Mouse (Mus musculus): ENCODE data around the gene Rgs9.
"Not testable (repeated sequence)": the region's sequence is repeated elsewhere in the genome, so short reads cannot be mapped to it uniquely, and the experiment has no call there.

Gene Rgs9

DNA sequence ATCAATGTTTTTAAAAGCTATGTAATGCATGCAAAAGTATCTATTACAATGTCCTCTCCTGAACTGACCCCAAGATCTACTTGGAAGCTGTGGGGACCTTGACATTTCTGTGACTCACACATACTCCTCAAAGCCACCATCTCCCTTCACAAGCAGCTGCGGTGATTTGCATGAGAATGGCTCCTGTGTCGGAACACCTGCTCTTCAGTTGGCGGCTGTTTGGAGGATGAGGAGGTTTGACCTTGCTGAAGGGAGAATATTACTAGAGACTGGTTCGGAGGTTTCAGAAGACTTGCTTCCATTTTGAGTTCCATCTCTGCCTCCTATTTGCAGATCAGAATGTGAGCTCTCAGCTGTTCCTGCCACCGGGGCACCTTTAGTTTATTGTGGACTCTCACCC, 7.8 kb upstream of the Rgs9 start:
- DNase-seq: no peak

DNA sequence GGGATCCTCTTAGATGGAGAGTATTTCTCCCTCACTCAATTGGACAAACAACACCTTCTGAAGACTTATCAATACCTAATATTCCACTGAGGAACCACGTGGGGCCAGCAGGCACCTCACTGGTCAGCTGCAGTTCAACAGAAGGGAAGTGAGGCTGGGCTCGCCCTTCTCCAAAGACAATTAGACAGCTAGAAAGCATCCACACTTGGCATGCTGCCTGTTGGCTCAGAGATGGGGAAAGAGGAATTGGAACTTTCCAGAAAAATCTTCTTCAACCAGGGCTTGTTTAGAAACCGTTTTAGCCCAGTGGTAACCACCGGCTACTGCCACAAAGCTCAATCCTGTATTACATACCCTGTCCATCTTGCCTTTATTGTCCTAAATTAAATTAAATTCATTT, 4.4 kb upstream of the Rgs9 start:
- DNase-seq: peak; percentile 54 to 71

DNA sequence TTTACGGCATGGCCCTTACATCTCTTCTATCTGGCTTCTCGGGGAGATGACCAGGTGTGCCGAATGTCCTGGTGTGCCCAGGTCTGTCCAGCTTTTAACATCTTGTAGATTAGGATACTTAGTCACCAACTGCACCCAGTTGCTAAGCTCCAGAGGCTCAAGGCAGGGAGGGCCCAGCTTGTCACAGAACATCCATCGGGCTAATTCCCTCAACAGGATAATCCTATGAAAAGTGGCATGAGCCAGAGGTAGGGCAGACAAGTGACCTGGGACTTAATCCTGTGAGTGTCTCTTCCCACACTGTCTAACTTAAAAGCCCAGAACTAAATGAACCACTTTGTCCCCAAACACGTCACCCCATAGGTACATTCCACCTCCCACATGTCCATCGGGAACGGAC, 898 bp downstream of the Rgs9 start:
- DNase-seq: no peak

DNA sequence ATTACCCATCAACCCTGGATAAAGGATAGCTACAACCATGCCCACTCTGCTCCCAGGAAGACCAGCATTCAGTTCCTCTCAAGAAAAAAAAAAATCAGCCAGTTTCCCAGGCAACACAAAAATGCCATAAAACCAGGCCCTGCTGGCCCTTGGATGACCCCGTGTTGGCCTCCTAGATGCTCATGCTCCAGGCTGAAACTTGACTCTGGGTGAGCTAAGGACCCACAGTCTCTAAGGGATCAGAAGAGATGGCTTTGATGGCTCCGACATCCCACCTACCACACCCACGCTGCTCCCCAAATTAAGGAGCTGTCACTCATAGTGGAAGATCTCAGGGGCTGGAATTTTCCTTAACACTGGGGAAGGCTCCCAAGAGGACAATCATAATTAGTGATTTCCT, 5.9 kb downstream of the Rgs9 start:
- no peak for DNase-seq

DNA sequence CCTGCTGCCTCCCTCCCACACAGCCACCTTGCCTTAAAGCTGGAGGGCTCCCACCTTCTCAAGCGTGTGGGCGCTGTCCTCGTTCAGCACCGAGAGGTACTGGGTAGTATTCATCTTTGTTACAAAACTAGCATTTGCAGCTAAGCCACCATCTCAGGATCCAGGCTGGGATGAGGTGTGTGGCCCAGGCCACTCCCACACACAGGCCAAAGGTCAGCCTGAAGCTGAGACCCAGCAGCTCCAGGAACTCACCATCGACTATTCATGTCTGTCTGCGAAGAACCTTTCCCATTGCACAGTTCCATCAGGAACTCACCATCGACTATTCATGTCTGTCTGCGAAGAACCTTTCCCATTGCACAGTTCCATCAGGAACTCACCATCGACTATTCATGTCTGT, 8.6 kb downstream of the Rgs9 start:
- DNase-seq: not testable (repeated sequence)

DNA sequence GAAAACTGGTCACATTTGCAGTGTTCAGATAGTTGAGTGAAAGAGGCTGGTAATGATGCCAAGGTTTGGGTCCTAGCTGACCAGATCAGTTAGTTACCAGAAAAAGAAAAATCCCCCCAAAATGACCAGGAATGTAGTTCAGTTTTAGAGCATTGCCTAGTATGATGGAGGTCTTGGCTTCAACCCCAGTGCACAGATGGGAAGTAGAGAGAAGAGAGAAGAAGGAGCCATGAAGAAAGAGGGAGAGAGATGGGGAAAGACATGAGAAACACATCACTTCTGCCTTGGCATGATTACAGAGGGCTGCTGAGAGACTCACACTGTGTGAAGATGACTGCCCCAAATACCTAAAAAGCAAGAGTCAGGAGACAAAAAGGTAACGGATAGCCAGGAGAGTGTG, 13.1 kb downstream of the Rgs9 start:
- peak; percentile 38 for DNase-seq

DNA sequence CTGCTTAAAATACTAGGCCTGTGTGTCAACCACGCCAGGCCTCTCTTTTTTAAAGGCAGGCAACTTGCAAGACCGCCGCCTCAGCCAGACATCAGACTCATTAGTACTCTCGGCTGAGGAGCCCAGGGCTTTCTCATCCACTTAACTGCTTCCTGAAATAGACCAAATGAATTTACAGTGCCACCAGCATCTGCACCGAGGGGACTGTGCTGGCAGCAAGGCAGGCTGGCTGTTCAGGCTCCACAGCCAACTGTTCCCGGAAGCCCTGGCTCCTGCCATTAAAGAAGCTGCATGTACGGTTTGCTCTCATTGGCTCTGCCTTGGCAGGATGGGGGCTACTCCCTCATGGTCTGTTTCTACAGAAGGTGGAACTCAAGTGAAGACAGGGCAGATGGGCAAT, 19.7 kb downstream of the Rgs9 start:
- DNase-seq: peak in 1 of 2 experiments; percentile 44

DNA sequence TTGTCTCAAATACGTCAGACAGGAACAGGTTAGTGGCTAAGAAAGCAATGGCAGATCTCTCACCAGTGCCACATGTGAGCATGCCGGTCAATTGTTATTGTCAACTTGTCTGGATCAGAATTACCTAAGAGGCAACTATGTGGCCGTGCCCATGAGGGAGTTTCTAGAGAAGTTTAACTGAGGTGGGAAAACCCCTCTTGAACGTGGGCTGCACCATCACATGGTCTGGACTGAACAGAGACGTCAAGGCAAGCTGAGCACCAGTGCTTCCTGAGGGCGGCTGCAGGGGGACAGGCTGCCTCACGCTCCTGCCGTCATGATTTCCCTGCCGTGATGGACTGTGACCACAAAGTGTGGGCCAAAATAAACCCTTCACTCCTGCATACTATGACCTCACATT, 26.5 kb downstream of the Rgs9 start:
- no peak for DNase-seq

DNA sequence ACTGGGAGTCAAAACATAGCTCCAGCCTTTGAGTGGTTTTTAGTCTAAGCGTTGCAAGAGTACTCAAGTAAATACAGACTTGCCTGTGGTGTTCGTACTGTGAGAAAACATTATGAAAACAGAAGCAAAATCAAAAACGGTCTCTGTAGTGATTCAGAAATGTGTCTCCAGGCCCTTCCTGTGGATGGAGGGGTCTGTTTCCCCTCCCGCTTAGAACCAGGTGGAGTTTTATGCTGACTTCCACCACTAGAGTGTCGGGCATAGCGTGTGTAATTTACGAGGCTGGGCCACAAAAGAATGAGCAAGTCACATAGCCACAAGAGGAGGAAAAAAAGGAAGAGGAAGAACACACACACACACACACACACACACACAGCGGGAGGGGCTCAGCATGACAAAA, 27.6 kb downstream of the Rgs9 start:
- no peak for DNase-seq

DNA sequence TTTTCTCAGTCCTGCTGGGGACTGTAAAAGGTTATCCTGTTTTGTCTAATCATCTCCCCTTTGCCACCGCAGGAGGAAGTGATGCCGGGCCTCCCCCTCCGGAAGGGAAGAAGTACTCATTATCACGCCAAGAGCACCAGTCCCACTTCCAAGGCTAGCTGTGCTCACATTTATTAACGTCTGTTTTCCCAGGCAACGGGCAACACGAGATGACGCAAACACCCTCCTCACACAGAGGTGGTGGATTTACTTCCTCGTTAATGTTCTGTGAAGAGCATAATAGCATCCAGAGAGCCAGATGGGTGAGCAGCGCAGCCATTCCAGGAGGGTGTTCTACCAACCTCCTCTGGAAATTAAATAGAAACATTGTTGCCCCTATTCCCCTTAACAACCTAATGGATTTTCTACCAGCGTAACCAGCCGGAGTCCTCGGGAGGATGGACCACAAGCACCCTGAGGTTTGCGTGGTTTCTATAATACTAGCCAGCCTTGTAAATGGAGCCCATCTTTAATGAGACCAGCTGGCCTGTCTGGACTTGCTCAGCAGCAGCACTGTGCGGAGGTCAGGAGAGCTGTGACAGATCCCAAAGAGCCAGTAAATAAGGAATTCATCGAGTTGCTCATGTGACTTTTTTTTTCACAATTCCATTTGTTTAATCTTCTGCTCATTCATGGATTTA, 28.1 kb downstream of the Rgs9 start:
- DNase-seq: peak; percentile 34 to 45

DNA sequence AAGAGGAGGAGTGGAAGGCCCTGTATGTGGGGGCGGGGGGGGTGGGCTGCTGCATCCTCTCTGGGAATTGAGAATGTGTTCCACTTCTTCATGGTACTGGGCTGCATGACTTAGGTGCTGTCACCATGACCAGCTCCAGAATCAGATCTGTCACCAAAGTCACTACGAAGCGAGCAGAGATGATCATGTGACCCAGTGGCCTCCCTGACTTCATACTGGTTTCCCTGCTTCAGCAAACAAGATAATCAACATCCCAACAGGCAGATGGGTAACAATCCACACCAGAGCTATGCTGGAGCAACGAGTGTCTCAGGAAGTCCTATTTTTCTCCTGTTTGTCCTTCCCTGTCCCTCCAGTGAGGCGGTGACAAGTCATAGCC, 28.7 kb downstream of the Rgs9 start:
- no peak for DNase-seq

DNA sequence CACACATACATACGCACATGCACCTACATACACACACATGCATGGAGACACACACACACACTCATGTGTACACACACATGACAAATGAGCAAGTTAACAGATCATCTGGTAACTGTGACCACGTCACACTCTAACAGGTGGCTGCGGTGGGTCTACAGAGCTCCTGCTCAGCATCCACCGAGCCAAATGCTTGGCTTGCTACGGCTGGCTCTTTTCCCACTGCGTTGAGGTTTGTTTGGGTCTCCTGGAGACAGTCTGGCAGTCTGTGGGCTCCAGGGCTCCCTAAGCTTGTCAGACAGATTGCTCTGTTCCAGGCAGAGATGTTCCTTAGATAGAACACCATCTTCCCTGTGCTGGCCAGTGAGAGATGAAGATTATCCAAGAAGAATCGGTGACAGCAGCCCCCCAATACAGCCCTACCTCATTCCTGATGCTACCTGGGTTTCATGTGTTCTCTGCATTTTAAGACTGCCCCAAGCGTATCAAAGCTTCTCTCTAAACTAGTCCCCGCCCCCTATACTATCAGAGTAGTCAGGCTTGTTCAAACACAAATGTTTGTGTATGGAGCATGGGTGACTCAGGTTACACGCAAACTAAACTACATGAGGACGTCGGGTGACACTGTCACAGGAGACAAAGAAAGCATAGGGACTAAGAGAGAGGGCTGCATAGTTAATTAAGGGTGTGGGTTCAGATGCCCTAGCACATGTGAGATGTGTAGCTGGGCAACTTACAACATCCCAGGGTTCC, 31.6 kb downstream of the Rgs9 start:
- peak; percentile 72 to 77 for DNase-seq

DNA sequence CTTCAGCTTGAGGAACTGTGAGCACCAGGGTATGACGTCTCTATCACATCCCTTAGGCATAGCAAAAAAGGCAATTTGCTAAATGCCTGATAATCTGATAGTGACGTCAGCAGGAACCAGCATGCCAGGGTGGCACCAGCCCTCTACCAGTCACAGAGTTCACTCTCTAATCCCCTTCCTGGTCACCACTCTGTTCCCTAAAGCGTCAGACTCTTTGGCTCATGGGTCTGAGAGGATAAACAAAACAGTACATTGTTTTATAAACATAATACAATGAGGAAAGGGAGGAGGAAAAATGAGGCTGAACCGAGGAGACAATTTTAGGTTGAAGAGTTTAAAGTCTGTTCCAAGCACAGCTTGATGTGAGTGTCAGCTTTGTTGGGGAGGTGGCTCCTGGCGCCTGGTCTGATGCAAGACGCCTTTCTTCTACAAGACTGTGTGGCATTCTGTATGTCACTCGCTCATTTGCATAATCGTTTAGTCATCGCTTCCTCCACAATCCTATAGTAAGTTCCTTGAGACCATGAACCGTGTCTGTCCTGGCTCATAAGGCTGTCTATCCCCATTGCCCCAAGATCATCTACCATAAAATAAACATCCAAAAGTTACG, 33.7 kb downstream of the Rgs9 start:
- DNase-seq: no peak

DNA sequence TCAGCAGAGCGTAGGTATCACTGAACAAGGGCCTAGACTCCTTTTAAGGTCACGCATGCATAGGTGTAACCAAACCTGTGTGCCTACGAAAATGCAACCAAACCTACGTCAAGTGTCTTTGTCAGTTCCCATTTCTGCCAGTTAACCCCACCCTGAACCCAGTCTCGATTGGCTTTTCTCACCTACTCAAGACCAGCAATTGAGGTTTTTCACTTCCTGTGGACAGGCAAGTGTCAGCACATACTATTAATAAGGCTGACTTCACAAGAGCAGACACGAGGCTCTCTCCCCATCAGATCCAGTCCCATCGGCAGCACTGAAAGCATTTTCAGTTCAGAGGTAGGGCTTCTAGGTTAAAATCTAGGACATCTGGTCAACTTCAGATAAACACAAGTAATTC, 37.4 kb downstream of the Rgs9 start:
- DNase-seq: no peak

DNA sequence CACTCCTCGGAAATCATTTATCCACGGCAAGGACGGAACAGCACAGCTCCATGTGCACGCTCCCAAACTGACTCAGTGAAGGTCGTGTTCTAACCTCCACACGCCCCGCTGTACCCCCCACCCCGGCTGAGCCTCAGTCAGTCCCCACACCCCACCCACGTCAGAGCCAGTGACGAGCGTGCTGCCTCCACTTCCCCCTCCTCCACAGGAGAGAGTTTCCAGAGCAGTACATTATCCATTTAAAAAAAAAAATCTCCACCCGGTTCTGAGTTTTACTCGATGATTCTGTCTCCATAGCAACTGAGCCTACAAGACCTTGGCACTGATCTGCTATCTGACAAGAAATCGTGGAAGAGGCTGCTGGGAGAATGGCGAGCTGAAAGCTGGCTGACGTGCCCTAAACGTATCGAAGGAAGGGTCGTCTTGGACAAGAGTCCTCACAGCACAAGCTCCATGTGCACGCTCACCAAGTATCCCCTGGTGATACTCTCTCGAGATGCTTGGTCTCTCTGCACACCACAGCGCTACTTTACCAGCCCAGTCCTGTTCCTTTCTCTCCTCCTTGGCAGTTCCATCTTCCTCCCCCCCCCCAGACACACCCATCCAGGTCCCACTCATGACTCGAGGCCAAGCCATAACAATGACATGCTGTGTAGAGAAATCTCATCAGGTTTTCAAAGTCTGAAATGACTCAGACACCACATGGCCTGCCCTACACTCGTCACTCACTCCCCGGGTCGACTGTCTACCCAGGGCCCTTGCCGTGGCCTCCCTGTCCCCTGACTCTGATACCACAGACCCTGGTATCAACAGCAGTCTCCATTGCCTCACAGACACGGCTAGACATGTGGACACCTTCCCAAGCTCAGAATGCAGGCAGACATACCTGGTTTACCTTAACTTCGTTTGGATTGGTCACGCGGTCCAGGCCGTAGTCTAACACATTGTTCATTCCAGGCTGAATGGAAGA, 38.7 kb downstream of the Rgs9 start:
- DNase-seq: no peak

DNA sequence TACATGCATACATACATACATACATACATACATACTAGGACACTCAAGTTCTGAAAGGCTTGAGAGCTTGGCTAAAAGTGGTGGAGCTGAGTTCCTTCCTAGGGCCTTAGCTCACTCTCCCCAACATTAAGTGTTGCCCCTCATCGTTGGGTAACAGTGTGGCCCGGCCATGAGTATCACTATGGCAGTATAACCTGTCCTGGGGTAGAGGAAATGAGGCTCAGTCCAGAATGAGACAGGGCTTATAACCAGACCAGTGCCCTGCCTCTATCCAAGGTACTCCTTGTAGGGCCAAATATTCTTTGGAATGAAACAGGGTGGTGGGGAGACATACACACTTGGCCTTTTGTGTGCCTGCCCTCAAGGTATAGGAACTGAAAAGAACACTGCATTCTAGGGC, 40.1 kb downstream of the Rgs9 start:
- no peak for DNase-seq

DNA sequence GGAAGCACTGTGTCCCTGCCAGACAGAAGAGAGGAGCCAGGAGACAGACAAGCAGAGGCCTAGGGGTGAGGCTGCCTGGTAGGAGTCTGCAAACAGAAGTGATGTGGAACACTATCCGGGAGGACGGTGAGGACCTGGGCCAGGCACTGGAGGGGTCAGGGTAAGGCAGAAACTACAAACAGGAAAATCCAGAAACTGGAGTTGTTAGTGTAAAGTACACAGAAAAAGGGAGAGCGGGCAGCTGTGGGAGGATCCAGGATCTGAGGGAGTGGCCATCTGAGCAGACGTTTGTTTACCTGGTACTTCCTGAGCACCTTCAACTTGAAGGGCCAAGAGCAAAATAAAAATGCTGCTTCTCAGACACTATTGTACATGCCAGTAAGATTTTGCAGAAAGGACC, 42.9 kb downstream of the Rgs9 start:
- DNase-seq: no peak

DNA sequence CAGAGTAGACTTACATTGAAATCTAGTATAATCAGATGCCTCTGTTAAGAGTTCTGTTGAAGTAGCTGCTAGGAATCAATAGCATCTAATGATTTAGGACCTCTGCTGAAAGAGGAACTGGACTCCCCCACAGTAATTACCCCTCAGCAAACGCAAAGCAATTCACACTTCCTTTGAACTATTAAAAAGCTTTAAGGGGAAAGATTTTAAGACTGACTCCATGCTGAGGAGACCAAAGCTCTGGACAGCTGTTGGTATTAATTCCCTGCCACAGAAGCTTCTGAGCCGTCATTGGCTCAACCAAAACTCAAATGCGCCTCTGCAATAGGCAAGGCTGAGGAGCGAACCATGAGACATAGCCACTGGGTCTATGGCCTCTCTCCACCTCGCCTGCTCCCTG, 45.4 kb downstream of the Rgs9 start:
- no peak for DNase-seq

DNA sequence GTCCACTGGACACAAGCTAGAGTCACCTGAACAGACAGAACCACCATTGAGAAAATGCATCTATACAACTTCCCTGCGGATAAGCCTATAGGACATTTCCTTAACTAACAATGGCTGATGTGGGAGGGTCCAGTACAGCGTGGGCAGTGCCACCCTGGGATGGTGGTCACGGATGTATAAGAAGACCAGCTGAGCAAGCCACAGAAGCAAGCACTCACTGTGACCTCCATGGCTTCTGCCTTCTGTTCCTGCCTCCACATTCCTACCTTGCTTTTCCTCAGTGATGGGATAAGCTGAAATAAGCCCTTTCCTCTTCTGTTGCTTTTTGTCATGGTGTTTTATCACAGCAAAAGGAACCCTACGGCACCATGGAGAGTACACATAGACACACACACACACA, 47.4 kb downstream of the Rgs9 start:
- DNase-seq: no peak

DNA sequence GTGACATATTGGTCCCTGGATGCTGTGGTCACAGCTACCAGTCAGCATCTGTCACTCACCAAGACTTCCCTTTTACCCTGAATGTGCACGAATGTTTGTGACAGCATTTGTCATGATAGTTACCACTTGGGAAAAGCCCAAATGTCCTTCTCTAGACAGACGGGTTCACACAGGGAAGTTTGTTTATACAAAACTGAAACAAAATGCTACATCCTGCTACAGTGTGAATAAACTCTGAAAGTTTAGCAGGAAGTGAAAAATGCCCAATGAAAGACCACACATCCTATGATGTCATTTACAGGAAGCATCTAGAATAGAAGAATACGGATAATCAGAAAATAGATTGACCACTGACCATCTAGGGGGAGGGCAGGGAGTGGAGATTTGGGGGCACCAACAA, 51.0 kb downstream of the Rgs9 start:
- DNase-seq: no peak

DNA sequence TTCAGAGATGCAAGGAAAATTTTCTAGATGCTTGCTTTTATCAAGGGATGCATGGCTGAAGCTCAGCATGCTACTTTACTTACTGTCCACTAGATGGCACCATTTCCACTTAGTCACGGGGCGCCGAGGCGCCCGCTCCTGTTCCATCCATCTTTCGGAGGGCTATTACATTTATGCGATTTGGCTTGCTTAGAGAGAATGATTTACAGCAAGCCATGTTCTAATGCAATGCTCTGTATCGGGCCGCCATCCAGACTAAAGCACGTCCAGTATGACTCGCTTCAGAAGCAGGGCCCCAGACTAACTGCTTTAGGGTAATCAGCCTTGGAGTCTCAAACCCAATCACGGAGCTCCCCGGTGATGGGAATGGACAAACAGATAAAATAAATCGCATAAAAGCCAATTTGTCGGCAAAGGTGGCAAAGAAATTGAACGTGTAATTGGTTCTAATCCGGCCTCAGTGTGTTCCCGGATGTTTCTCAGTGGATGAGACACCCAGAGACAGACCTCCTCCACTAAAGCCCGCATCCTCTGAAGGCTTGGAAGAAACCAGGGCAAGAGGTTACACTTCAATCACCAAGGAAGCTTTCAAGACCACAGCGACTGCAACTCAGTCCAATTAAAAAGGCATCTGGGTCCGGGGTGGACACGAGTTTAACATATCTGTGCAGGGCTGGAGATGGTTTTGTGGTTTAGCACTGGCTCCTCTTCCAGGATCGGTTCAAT, 53.1 kb downstream of the Rgs9 start:
- DNase-seq: peak; percentile 61 to 68

DNA sequence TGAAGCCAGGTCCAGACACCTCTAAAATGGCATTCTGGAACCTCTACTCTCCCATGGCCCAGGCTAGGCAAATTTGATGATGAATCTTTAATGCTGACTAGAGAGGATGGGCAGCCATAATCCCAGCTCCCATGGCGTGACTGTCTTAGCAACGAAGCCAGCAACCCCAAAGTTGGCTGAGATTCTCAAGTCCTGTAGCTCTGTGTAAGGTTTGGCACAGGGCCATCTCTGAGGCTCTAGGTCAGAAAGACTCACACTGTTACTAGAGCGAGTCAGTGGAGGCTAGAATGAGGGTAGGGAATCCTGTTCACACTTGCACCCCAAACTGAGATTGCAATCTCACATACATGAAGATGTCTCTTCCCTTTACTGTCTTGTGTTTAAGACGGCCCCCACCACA, 57.8 kb downstream of the Rgs9 start:
- DNase-seq: peak; percentile 39 to 46
